Mouse (Mus musculus): Measurements from ENCODE around the gene Nr2f1. TPM values are rescaled to one million over a fixed set of nuclear protein-coding genes. Genes with fewer than 3 reads are reported as not detected.
A peak's percentile ranks its signal among the peaks of the same experiment; 100 is the strongest.

Gene Nr2f1
- total and polyA plus RNA-seq, 3 experiments: not detected

DNA sequence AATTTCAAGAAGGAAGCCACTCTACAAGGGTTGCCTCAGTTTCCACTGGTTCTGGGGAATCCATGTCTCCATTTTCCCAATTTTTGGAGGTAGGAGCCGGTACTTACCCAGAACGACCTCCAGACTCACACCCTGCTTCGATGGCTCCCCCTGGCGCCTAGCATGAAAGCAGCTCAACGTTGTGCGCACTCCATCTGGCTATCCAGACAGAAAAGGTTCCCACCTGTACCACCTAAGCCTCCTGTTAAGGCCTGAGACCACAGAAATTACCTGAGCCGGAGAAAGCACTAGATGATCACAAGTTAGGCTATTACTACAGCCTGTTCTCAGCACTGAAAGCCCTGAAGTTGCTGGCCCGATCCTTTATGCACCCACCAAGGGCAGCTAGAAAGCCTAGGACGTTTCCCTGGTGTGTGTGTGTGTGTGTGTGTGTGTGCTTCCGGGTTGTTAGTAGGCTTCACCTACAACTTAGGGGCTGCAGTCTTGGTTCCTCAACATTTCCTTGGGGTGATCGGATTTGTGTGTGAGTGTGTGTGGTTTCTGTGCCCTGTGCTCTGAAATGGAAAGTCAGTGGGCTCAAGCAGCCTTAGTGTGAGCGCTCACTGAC, 13.1 kb downstream of the Nr2f1 start:
- Histone ChIP-seq H3K9ac (ENCODE audit: insufficient read depth, low read depth) (no peak overlapping the region), H3K79me2 (replicated peaks; ENCODE audit: control insufficient read depth, extremely low read depth, insufficient read depth, poor library complexity, severe bottlenecking) (no peaks in the 10 kb centered on the region), H3K4me2 (ENCODE audit: insufficient read depth, low read depth, poor library complexity, severe bottlenecking) (no peak overlapping the region), H3K4me3 (replicated peaks in 1 of 3; ENCODE audit: low read depth in 2 of 3, low read length in 2 of 3, poor library complexity in 1 of 3) (no peak overlapping the region), H3K27me3 (replicated peaks) (no peaks in the 10 kb centered on the region), H3K36me3 (replicated peaks in 1 of 2; ENCODE audit: control insufficient read depth in 1 of 2, insufficient read depth in 1 of 2, low read length in 1 of 2) (no peaks in the 10 kb centered on the region), H3K9me3 (replicated peaks; ENCODE audit: low read length) (no peaks in the 10 kb centered on the region), H3K4me1 (ENCODE audit: control insufficient read depth in 1 of 2, insufficient read depth in 2 of 2) (no peaks in the 10 kb centered on the region), H3K27ac (ENCODE audit: insufficient read depth, low read depth) (no peak overlapping the region)
- dilution Hi-C loops (cut with MboI; ENCODE audit: extremely low pct_ligation_motif_present, extremely low pct_unique_long_range_greater_than_20kb, low sequenced_read_pairs): no loop called here
- DNase-seq (ENCODE audit: extremely low read depth): no peak
- peak in 1 of 2 experiments; percentile 60; a peak in 2 of 4 replicates for TF ChIP-seq CTCF (conservative IDR thresholded peaks at IDR 0.05 in 1 of 2, IDR thresholded peaks at IDR 0.05 in 1 of 2; ENCODE audit: low read depth in 2 of 2, low read length in 2 of 2)
- TF ChIP-seq IRF4 (IDR thresholded peaks at IDR 0.05; ENCODE audit: low read depth, low read length): no peak
- TF ChIP-seq RAD21 (IDR thresholded peaks at IDR 0.05; ENCODE audit: low read depth, low read length): peak; percentile 46
- peak; percentile 60 for TF ChIP-seq SMC3 (IDR thresholded peaks at IDR 0.05; ENCODE audit: low read depth, low read length)
- no peak for TF ChIP-seq CHD1 (IDR thresholded peaks at IDR 0.05; ENCODE audit: low read depth, low read length)
- TF ChIP-seq E2F4 (IDR thresholded peaks at IDR 0.05; ENCODE audit: insufficient replicate concordance, low read depth, low read length): no peak
- TF ChIP-seq ELF1 (IDR thresholded peaks at IDR 0.05; ENCODE audit: low read depth, low read length): no peak
- no peak for TF ChIP-seq HCFC1 (IDR thresholded peaks at IDR 0.05; ENCODE audit: low read depth, low read length)
- no peak for TF ChIP-seq UBTF (IDR thresholded peaks at IDR 0.05; ENCODE audit: low read depth, low read length)
- in situ Hi-C loops (cut with MboI; ENCODE audit: low pct_ligation_motif_present, low pct_unique_long_range_greater_than_20kb, low sequenced_read_pairs): loop anchor here (25.0 kb wide), 2 partner anchors 199 to 1224 kb away; no protein-coding TSS in a partner anchor

DNA sequence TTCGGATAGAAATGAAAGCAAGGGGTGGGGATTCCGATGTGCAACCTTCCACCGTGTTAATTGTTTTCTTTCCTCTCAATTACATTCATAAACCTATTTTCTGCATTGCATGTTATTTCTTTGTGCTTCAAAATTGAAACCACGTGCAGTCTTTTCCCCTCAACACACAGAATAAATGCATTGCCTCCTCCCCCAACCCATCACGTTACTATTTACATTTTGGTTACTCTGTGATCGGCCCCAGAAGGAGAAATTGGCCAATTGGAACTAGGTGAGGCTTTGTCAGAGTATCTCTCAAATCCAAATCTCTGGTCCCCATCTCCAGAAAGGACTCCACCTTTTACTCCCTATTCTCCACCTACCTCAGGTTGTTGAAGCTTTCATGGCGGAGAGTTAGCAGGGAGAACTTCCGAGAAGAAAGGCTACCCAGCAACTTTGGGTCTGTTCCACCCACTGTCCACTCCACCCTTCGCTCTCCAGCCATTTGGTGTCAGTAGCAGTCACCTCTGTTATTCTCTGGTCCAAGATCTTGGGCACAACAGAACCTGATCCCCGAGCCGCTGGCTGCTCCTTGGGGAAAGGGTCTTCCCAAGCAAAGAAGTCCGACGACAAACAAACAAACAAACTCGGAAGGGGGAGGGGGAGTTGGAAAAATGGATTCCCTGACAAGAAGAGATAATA, 14.6 kb downstream of the Nr2f1 start:
- no peaks in the 10 kb centered on the region for H3K4me1 ChIP-seq (ENCODE audit: control insufficient read depth in 1 of 2, insufficient read depth in 2 of 2)
- H3K4me2 ChIP-seq (ENCODE audit: insufficient read depth, low read depth, poor library complexity, severe bottlenecking): no peak overlapping the region
- dilution Hi-C loops (cut with MboI; ENCODE audit: extremely low pct_ligation_motif_present, extremely low pct_unique_long_range_greater_than_20kb, low sequenced_read_pairs): no loop called here
- TF ChIP-seq ZNF384 (IDR thresholded peaks at IDR 0.05; ENCODE audit: low read depth, low read length): no peak
- no peak for TF ChIP-seq CHD2 (IDR thresholded peaks at IDR 0.05; ENCODE audit: low read length)
- no peak for TF ChIP-seq MAX (IDR thresholded peaks at IDR 0.05; ENCODE audit: low read length)
- TF ChIP-seq MYC (IDR thresholded peaks at IDR 0.05; ENCODE audit: low read depth, low read length): no peak
- no peak for TF ChIP-seq ETS1 (conservative IDR thresholded peaks at IDR 0.05; ENCODE audit: low read depth, low read length)
- TF ChIP-seq MXI1 (IDR thresholded peaks at IDR 0.05; ENCODE audit: low read depth, low read length): no peak
- TF ChIP-seq HCFC1 (IDR thresholded peaks at IDR 0.05; ENCODE audit: low read depth, low read length): no peak
- no peak for TF ChIP-seq ELF1 (IDR thresholded peaks at IDR 0.05; ENCODE audit: low read depth, low read length)
- no peak for TF ChIP-seq POLR2AphosphoS2 (IDR thresholded peaks at IDR 0.05; ENCODE audit: low read depth, low read length)
- TF ChIP-seq ZKSCAN1 (IDR thresholded peaks at IDR 0.05; ENCODE audit: borderline replicate concordance, low read depth, low read length): no peak
- TF ChIP-seq ZC3H11A (IDR thresholded peaks at IDR 0.05; ENCODE audit: low read depth, low read length): no peak
- no peak for TF ChIP-seq TCF12 (IDR thresholded peaks at IDR 0.05; ENCODE audit: low read depth, low read length)
- no peaks in the 10 kb centered on the region for H3K27me3 ChIP-seq (replicated peaks)
- no peak overlapping the region for H3K4me3 ChIP-seq (replicated peaks in 1 of 3; ENCODE audit: low read depth in 2 of 3, low read length in 2 of 3, poor library complexity in 1 of 3)
- H3K9ac ChIP-seq (ENCODE audit: insufficient read depth, low read depth): no peak overlapping the region
- no peaks in the 10 kb centered on the region for H3K36me3 ChIP-seq (replicated peaks in 1 of 2; ENCODE audit: control insufficient read depth in 1 of 2, insufficient read depth in 1 of 2, low read length in 1 of 2)
- no peak overlapping the region for H3K27ac ChIP-seq (ENCODE audit: insufficient read depth, low read depth)
- no peaks in the 10 kb centered on the region for H3K79me2 ChIP-seq (replicated peaks; ENCODE audit: control insufficient read depth, extremely low read depth, insufficient read depth, poor library complexity, severe bottlenecking)
- no peaks in the 10 kb centered on the region for H3K9me3 ChIP-seq (replicated peaks; ENCODE audit: low read length)
- in situ Hi-C loops (cut with MboI; ENCODE audit: low pct_ligation_motif_present, low pct_unique_long_range_greater_than_20kb, low sequenced_read_pairs): loop anchor here (25.0 kb wide), 2 partner anchors 198 to 1223 kb away; no protein-coding TSS in a partner anchor
- no peak for DNase-seq (ENCODE audit: extremely low read depth)

Measured in CH12.LX (cell line).